Mouse (Mus musculus): ENCODE results near the gene Tmem186.

Tmem186 gene

GRCm38 (mm10) chr16:8665367-8665766 is 27.9 kb upstream of the Tmem186 start:
- no peak for DNase-seq

GRCm38 (mm10) chr16:8663606-8664539 is 26.4 kb upstream of the Tmem186 start:
- DNase-seq: no peak

GRCm38 (mm10) chr16:8663022-8663421 is 25.5 kb upstream of the Tmem186 start:
- DNase-seq: no peak

GRCm38 (mm10) chr16:8658764-8659163 is 21.3 kb upstream of the Tmem186 start:
- DNase-seq: no peak

- no peak for DNase-seq
These were observed 20.8 kb upstream of the Tmem186 start for GRCm38 (mm10) chr16:8658349-8658748.

- DNase-seq: no peak
These were observed 18.7 kb upstream of the Tmem186 start for GRCm38 (mm10) chr16:8656256-8656655.

- DNase-seq: no peak
These were observed 18.1 kb upstream of the Tmem186 start for GRCm38 (mm10) chr16:8655599-8655998.

- no peak for DNase-seq
These were observed 17.6 kb upstream of the Tmem186 start for GRCm38 (mm10) chr16:8655108-8655507.

GRCm38 (mm10) chr16:8650007-8650406 is 12.5 kb upstream of the Tmem186 start:
- no peak for DNase-seq

- no peak for DNase-seq
These were observed 8.0 kb upstream of the Tmem186 start for GRCm38 (mm10) chr16:8645546-8645945.

- no peak for DNase-seq
These were observed 6.3 kb upstream of the Tmem186 start for GRCm38 (mm10) chr16:8643855-8644254.

GRCm38 (mm10) chr16:8639466-8640191 is 2.1 kb upstream of the Tmem186 start:
- DNase-seq: no peak

GRCm38 (mm10) chr16:8638131-8638530 is 619 bp upstream of the Tmem186 start:
- no peak for DNase-seq

GRCm38 (mm10) chr16:8636867-8637216 is 670 bp downstream of the Tmem186 start:
- no peak for DNase-seq

GRCm38 (mm10) chr16:8631428-8631827 is 6.1 kb downstream of the Tmem186 start:
- DNase-seq: no peak

GRCm38 (mm10) chr16:8630419-8630818 is 7.1 kb downstream of the Tmem186 start:
- DNase-seq: no peak

- no peak for DNase-seq
These were observed 17.0 kb downstream of the Tmem186 start for GRCm38 (mm10) chr16:8620315-8621115.

- no peak for DNase-seq
These were observed 17.7 kb downstream of the Tmem186 start for GRCm38 (mm10) chr16:8619659-8620314.

GRCm38 (mm10) chr16:8613447-8613846 is 24.1 kb downstream of the Tmem186 start:
- DNase-seq: no peak

- no peak for DNase-seq
These were observed 24.5 kb downstream of the Tmem186 start for GRCm38 (mm10) chr16:8613039-8613438.

GRCm38 (mm10) chr16:8612214-8613005 is 25.1 kb downstream of the Tmem186 start:
- DNase-seq: no peak

GRCm38 (mm10) chr16:8610397-8610796 is 27.1 kb downstream of the Tmem186 start:
- DNase-seq: no peak
